Mouse (Mus musculus): ENCODE data around the gene Atg2a.
"Not testable (repeated sequence)": the region's sequence is repeated elsewhere in the genome, so short reads cannot be mapped to it uniquely, and the experiment has no call there.

Gene Atg2a

GRCm38 (mm10) chr19:6296551-6297210 lies 55.2 kb downstream of the Atg2a start:
- no peak for DNase-seq

- DNase-seq, result peak in 1 of 2 experiments; percentile 65
Observed at GRCm38 (mm10) chr19:6297641-6298040, 56.2 kb downstream of the Atg2a start.

- no peak for DNase-seq
Observed at GRCm38 (mm10) chr19:6299003-6299402, 57.5 kb downstream of the Atg2a start.

- DNase-seq, result peak; percentile 58 to 72
Observed at GRCm38 (mm10) chr19:6299450-6300267, 58.2 kb downstream of the Atg2a start.

- peak; percentile 70 to 87 for DNase-seq
Observed at GRCm38 (mm10) chr19:6300402-6300841, 59.0 kb downstream of the Atg2a start.

GRCm38 (mm10) chr19:6302114-6302513 lies 60.6 kb downstream of the Atg2a start:
- no peak for DNase-seq

- peak; percentile 50 to 70 for DNase-seq
Observed at GRCm38 (mm10) chr19:6302522-6302921, 61.1 kb downstream of the Atg2a start.

GRCm38 (mm10) chr19:6303831-6304230 lies 62.4 kb downstream of the Atg2a start:
- DNase-seq, result no peak

GRCm38 (mm10) chr19:6304787-6305516 lies 63.5 kb downstream of the Atg2a start:
- DNase-seq, result peak; percentile 89 to 95

- DNase-seq, result no peak
Observed at GRCm38 (mm10) chr19:6305517-6306115, 64.1 kb downstream of the Atg2a start.

- DNase-seq, result peak; percentile 92 to 95
Observed at GRCm38 (mm10) chr19:6306137-6306551, 64.7 kb downstream of the Atg2a start, which contains the start of gene Cdc42bpg. Gene Cdc42bpg (plus strand): TSS chr19:6306456.

GRCm38 (mm10) chr19:6306586-6306985 lies 65.1 kb downstream of the Atg2a start:
- peak; percentile 92 for DNase-seq

- DNase-seq, result peak; percentile 65 to 85
Observed at GRCm38 (mm10) chr19:6307733-6308531, 66.5 kb downstream of the Atg2a start.

GRCm38 (mm10) chr19:6310181-6310580 lies 68.7 kb downstream of the Atg2a start:
- no peak for DNase-seq

- DNase-seq, result not testable (repeated sequence)
Observed at GRCm38 (mm10) chr19:6311783-6312182, 70.3 kb downstream of the Atg2a start.

All from lung, postnatal 4 days (tissue).